Mouse (Mus musculus) forebrain, embryonic 13.5 days (tissue): ENCODE measurements at regions not wholly inside any gene's neighbourhood (a gene's known extent, or its start where the extent isn't known, plus 50 kb on each side); places are given as distances from the start of the nearest gene placed in this dataset.

Source experiments
- ATAC-seq: fragments of 200-750 bp; cut with Nextera tagmentation; 2 replicates; pipeline ENCODE4 v1.8.0; 2017
- H3K27ac ChIP-seq: fragments of 300-500 bp; sonication (generic); 2 replicates; pipeline ENCODE4 v1.5.1; 2015; ENCODE audit warnings: inconsistent platforms, mild to moderate bottlenecking, moderate library complexity
- H3K27me3 ChIP-seq: fragments of 300-500 bp; sonication (generic); 2 replicates; pipeline ENCODE4 v1.6.1; 2015; ENCODE audit warnings: mild to moderate bottlenecking, inconsistent platforms
- H3K36me3 ChIP-seq: fragments of 300-500 bp; sonication (generic); 2 replicates; pipeline ENCODE4 v1.6.1; 2015; ENCODE audit warnings: mild to moderate bottlenecking, inconsistent platforms; ENCODE audit not compliant: poor library complexity, severe bottlenecking
- H3K4me1 ChIP-seq: fragments of 300-500 bp; sonication (generic); 2 replicates; pipeline ENCODE4 v1.6.1; 2015; ENCODE audit warnings: inconsistent platforms
- H3K4me2 ChIP-seq: fragments of 300-500 bp; sonication (generic); 2 replicates; pipeline ENCODE4 v1.6.1; 2015; ENCODE audit warnings: inconsistent platforms, mild to moderate bottlenecking, moderate library complexity
- H3K4me3 ChIP-seq: fragments of 300-500 bp; sonication (generic); 2 replicates; pipeline ENCODE4 v1.5.1; 2015; ENCODE audit warnings: mild to moderate bottlenecking, inconsistent platforms
- H3K9ac ChIP-seq: fragments of 300-500 bp; sonication (generic); 2 replicates; pipeline ENCODE4 v1.6.1; 2015; ENCODE audit warnings: mild to moderate bottlenecking, inconsistent platforms
- H3K9me3 ChIP-seq: fragments of 300-500 bp; sonication (generic); replicated peaks from 2 replicates; pipeline ENCODE4 v1.6.1; 2016; ENCODE audit warnings: inconsistent platforms
- WGBS: fragments of 180-500 bp; shearing (Covaris S2); methylation state at CpG from one replicate; pipeline ENCODE4 v1.1.7; 2015; 5-methylcytosine and 5-hydroxymethylcytosine counted together

- no peak for ATAC-seq
- H3K4me1 ChIP-seq, result no peaks in the 10 kb centered on the region
- H3K27ac ChIP-seq, result no peak overlapping the region
- no peaks in the 10 kb centered on the region for H3K9me3 ChIP-seq
- no peak overlapping the region for H3K4me3 ChIP-seq
- H3K27me3 ChIP-seq, result no peaks in the 10 kb centered on the region
- H3K4me2 ChIP-seq, result no peak overlapping the region
- H3K36me3 ChIP-seq, result no peaks in the 10 kb centered on the region
- WGBS, result 49% methylated on average over 1 of the region's 1 CpGs
- no peak overlapping the region for H3K9ac ChIP-seq
Measured at GRCm38 (mm10) chr12:47466740-47467139, 648.0 kb upstream of the Nova1 start.

GRCm38 (mm10) chr12:47465924-47466323, 647.2 kb upstream of the Nova1 start:
- Histone ChIP-seq H3K4me2 (no peak overlapping the region), H3K4me3 (no peak overlapping the region), H3K27me3 (no peaks in the 10 kb centered on the region), H3K27ac (no peak overlapping the region), H3K4me1 (no peaks in the 10 kb centered on the region), H3K36me3 (no peaks in the 10 kb centered on the region), H3K9me3 (no peaks in the 10 kb centered on the region), H3K9ac (no peak overlapping the region)
- ATAC-seq, result no peak
- WGBS, result 55% methylated on average over 5 of the region's 5 CpGs

- Histone ChIP-seq H3K9me3 (no peaks in the 10 kb centered on the region), H3K4me2 (no peak overlapping the region), H3K27me3 (no peaks in the 10 kb centered on the region), H3K4me1 (no peaks in the 10 kb centered on the region), H3K36me3 (no peaks in the 10 kb centered on the region), H3K4me3 (no peak overlapping the region), H3K9ac (no peak overlapping the region), H3K27ac (no peak overlapping the region)
- 57% methylated on average over 1 of the region's 1 CpGs for WGBS
- ATAC-seq, result no peak
Measured at GRCm38 (mm10) chr12:47431669-47432068, 612.9 kb upstream of the Nova1 start.

- Histone ChIP-seq H3K27ac (no peak overlapping the region), H3K36me3 (no peaks in the 10 kb centered on the region), H3K9ac (no peak overlapping the region), H3K4me1 (no peaks in the 10 kb centered on the region), H3K27me3 (no peaks in the 10 kb centered on the region), H3K4me3 (no peak overlapping the region), H3K9me3 (no peaks in the 10 kb centered on the region), H3K4me2 (no peak overlapping the region)
- ATAC-seq, result peak; percentile 27; the same call in 1 of the 2 replicates
- WGBS, result 79% methylated on average over 4 of the region's 4 CpGs
Measured at GRCm38 (mm10) chr12:47412251-47412650, 593.5 kb upstream of the Nova1 start.

- H3K9me3 ChIP-seq, result no peaks in the 10 kb centered on the region
- ATAC-seq, result no peak
- H3K4me3 ChIP-seq, result no peak overlapping the region
Measured at GRCm38 (mm10) chr12:47406563-47406962, 587.8 kb upstream of the Nova1 start.

GRCm38 (mm10) chr12:47406131-47406530, 587.4 kb upstream of the Nova1 start:
- no peaks in the 10 kb centered on the region for H3K9me3 ChIP-seq
- no peak overlapping the region for H3K4me2 ChIP-seq
- H3K27ac ChIP-seq, result no peak overlapping the region
- H3K9ac ChIP-seq, result no peak overlapping the region
- no peak for ATAC-seq
- H3K4me3 ChIP-seq, result no peak overlapping the region
- H3K4me1 ChIP-seq, result no peaks in the 10 kb centered on the region
- 92% methylated on average over 2 of the region's 2 CpGs for WGBS
- H3K36me3 ChIP-seq, result no peaks in the 10 kb centered on the region
- no peaks in the 10 kb centered on the region for H3K27me3 ChIP-seq

More at GRCm38 (mm10) chr12:47406563-47406962, 587.8 kb upstream of the Nova1 start:
- no peak overlapping the region for H3K27ac ChIP-seq
- 88% methylated on average over 2 of the region's 2 CpGs for WGBS
- H3K27me3 ChIP-seq, result no peaks in the 10 kb centered on the region
- no peak overlapping the region for H3K9ac ChIP-seq
- H3K4me2 ChIP-seq, result no peak overlapping the region
- H3K36me3 ChIP-seq, result no peaks in the 10 kb centered on the region
- H3K4me1 ChIP-seq, result no peaks in the 10 kb centered on the region

- H3K9ac ChIP-seq, result no peak overlapping the region
- WGBS, result 81% methylated on average over 1 of the region's 1 CpGs
- H3K9me3 ChIP-seq, result no peaks in the 10 kb centered on the region
- no peaks in the 10 kb centered on the region for H3K36me3 ChIP-seq
- H3K27me3 ChIP-seq, result no peaks in the 10 kb centered on the region
- no peak overlapping the region for H3K4me2 ChIP-seq
- ATAC-seq, result no peak
- H3K4me3 ChIP-seq, result no peak overlapping the region
- H3K27ac ChIP-seq, result no peak overlapping the region
- H3K4me1 ChIP-seq, result no peaks in the 10 kb centered on the region
Measured at GRCm38 (mm10) chr12:47383225-47383624, 564.5 kb upstream of the Nova1 start.

- Histone ChIP-seq H3K9ac (no peak overlapping the region), H3K9me3 (no peaks in the 10 kb centered on the region), H3K27me3 (no peaks in the 10 kb centered on the region), H3K4me1 (no peaks in the 10 kb centered on the region), H3K27ac (no peak overlapping the region), H3K4me3 (no peak overlapping the region), H3K36me3 (no peaks in the 10 kb centered on the region), H3K4me2 (no peak overlapping the region)
- WGBS, result 64% methylated on average over 2 of the region's 2 CpGs
- no peak for ATAC-seq
Measured at GRCm38 (mm10) chr12:47353269-47353668, 534.5 kb upstream of the Nova1 start.

- Histone ChIP-seq H3K27ac (no peak overlapping the region), H3K9ac (no peak overlapping the region), H3K9me3 (no peaks in the 10 kb centered on the region), H3K4me1 (no peaks in the 10 kb centered on the region), H3K27me3 (no peaks in the 10 kb centered on the region), H3K4me3 (no peak overlapping the region), H3K36me3 (no peaks in the 10 kb centered on the region), H3K4me2 (no peak overlapping the region)
- 96% methylated on average over 1 of the region's 1 CpGs for WGBS
- ATAC-seq, result no peak
Measured at GRCm38 (mm10) chr12:47351229-47351628, 532.5 kb upstream of the Nova1 start.

- no peak overlapping the region for H3K4me3 ChIP-seq
- ATAC-seq, result peak; percentile 71
Measured at GRCm38 (mm10) chr12:47313413-47313812, 494.7 kb upstream of the Nova1 start.

GRCm38 (mm10) chr12:47275904-47276303, 457.2 kb upstream of the Nova1 start:
- no peaks in the 10 kb centered on the region for H3K36me3 ChIP-seq
- 55% methylated on average over 3 of the region's 3 CpGs for WGBS
- ATAC-seq, result no peak
- H3K9ac ChIP-seq, result no peak overlapping the region
- no peak overlapping the region for H3K27ac ChIP-seq
- H3K4me3 ChIP-seq, result no peak overlapping the region
- H3K27me3 ChIP-seq, result no peaks in the 10 kb centered on the region
- no peaks in the 10 kb centered on the region for H3K9me3 ChIP-seq
- no peak overlapping the region for H3K4me2 ChIP-seq
- H3K4me1 ChIP-seq, result no peaks in the 10 kb centered on the region

More at GRCm38 (mm10) chr12:47313413-47313812, 494.7 kb upstream of the Nova1 start:
- H3K4me1 ChIP-seq, result no peaks in the 10 kb centered on the region
- H3K9ac ChIP-seq, result no peak overlapping the region
- no peak overlapping the region for H3K4me2 ChIP-seq
- no peak overlapping the region for H3K27ac ChIP-seq
- no peaks in the 10 kb centered on the region for H3K36me3 ChIP-seq
- H3K9me3 ChIP-seq, result no peaks in the 10 kb centered on the region
- 19% methylated on average over 2 of the region's 2 CpGs for WGBS
- no peaks in the 10 kb centered on the region for H3K27me3 ChIP-seq

GRCm38 (mm10) chr12:47272309-47272708, 453.6 kb upstream of the Nova1 start:
- H3K36me3 ChIP-seq, result no peaks in the 10 kb centered on the region
- H3K27ac ChIP-seq, result no peak overlapping the region
- H3K9me3 ChIP-seq, result no peaks in the 10 kb centered on the region
- no peak overlapping the region for H3K9ac ChIP-seq
- H3K4me1 ChIP-seq, result no peaks in the 10 kb centered on the region
- WGBS, result 88% methylated on average over 2 of the region's 2 CpGs
- ATAC-seq, result no peak
- no peak overlapping the region for H3K4me2 ChIP-seq
- H3K4me3 ChIP-seq, result no peak overlapping the region
- no peaks in the 10 kb centered on the region for H3K27me3 ChIP-seq

GRCm38 (mm10) chr12:47264118-47264517, 445.4 kb upstream of the Nova1 start:
- Histone ChIP-seq H3K9me3 (no peaks in the 10 kb centered on the region), H3K9ac (no peak overlapping the region), H3K27ac (no peak overlapping the region), H3K4me1 (no peaks in the 10 kb centered on the region), H3K4me2 (no peak overlapping the region), H3K36me3 (no peaks in the 10 kb centered on the region), H3K4me3 (no peak overlapping the region), H3K27me3 (no peaks in the 10 kb centered on the region)
- no peak for ATAC-seq
- 56% methylated on average over 1 of the region's 1 CpGs for WGBS
